In genomic region chr10:59862816-59863440, GRCm38 (mm10) we compare ENCODE assay signal across 28 mouse cellular contexts. TPM values are rescaled to one million over a fixed set of nuclear protein-coding genes. Genes with fewer than 3 reads are reported as not detected.
DNase-seq lines count a peak whose midpoint lies in the region; ATAC-seq and TF ChIP-seq lines count a peak whose summit lies in the region.
"Had no signal": no experiment of that assay in that cellular context is flagged by ENCODE, and none has a peak within 500 bp of the region (broad histone marks: within the 10 kb centered on the region; RNA-seq: fewer than 3 reads in every experiment).

No protein-coding gene starts in this region.

- H3K27ac ChIP-seq in gastrocnemius, adult 2 months: 0 out of 2 replicates have a peak overlapping the region, but pooled peaks have one; percentile 31
- H3K27ac ChIP-seq in limb, embryonic 13.5 days: no peak overlapping the region
- H3K27ac ChIP-seq in limb, embryonic 10.5 days: no peak overlapping the region
- peak overlapping the region; percentile 42 for H3K27ac ChIP-seq in olfactory bulb, adult 2 months (ENCODE audit: insufficient read depth, low read depth, low read length)
- H3K27ac ChIP-seq: forebrain, embryonic 12.5 days; heart, adult 2 months; hindbrain, embryonic 15.5 days; limb, embryonic 15.5 days; liver, embryonic 13.5 days; neural tube, embryonic 12.5 days had no signal

- H3K4me2 ChIP-seq in limb, embryonic 13.5 days (replicated peaks): no peak overlapping the region
- H3K4me2 ChIP-seq: forebrain, embryonic 12.5 days; heart, embryonic 12.5 days; hindbrain, embryonic 15.5 days; limb, embryonic 15.5 days; liver, embryonic 13.5 days; neural tube, embryonic 12.5 days had no signal

- no peak for TF ChIP-seq CTCF in gastrocnemius, adult 2 months (IDR thresholded peaks at IDR 0.05)
- TF ChIP-seq CTCF in olfactory bulb, adult 2 months (IDR thresholded peaks at IDR 0.05; ENCODE audit: insufficient read depth, low read depth, low read length): no peak

- no peak for ATAC-seq in limb, embryonic 13.5 days (ENCODE audit: low FRiP score, low read depth)
- ATAC-seq: inflammation-experienced regulatory T-cells, adult 6 months; lung, postnatal 0 days; midbrain, embryonic 16.5 days had no signal

- no peaks in the 10 kb centered on the region for H3K9me3 ChIP-seq in limb, embryonic 13.5 days
- no peaks in the 10 kb centered on the region for H3K9me3 ChIP-seq in limb, embryonic 10.5 days (replicated peaks)
- H3K9me3 ChIP-seq: forebrain, embryonic 12.5 days; heart, embryonic 12.5 days; hindbrain, embryonic 15.5 days; limb, embryonic 15.5 days; liver, embryonic 13.5 days; megakaryocyte, embryonic 14.5 days; neural tube, embryonic 12.5 days had no signal

- H3K4me1 ChIP-seq in limb, embryonic 13.5 days: peaks cover 21% of the 10 kb centered on the region
- H3K4me1 ChIP-seq in limb, embryonic 10.5 days: peaks cover 44% of the 10 kb centered on the region
- H3K4me1 ChIP-seq in olfactory bulb, adult 2 months (ENCODE audit: control insufficient read depth, insufficient read depth, low read length): peaks cover 58% of the 10 kb centered on the region

- intact Hi-C loops in gastrocnemius, adult 2 months (cut with DNase I): loop anchor here (10.0 kb wide), 2 partner anchors 158 to 488 kb away; partner anchors contain the start of gene Micu1
- intact Hi-C loops in gastrocnemius, postnatal 36 days (cut with DNase I): loop anchor here (5.0 to 10.0 kb wide), 3 partner anchors 48 to 411 kb away; partner anchors contain the start of genes Gm10322 and Mcu

- H3K36me3 ChIP-seq in limb, embryonic 13.5 days: peaks cover 26% of the 10 kb centered on the region
- H3K36me3 ChIP-seq in limb, embryonic 10.5 days: 0 out of 2 replicates have a peak, but pooled peaks cover 2% of the 10 kb centered on the region
- H3K36me3 ChIP-seq: hindbrain, embryonic 15.5 days; neural tube, embryonic 12.5 days had no signal

- WGBS in limb, embryonic 13.5 days: 87% methylated on average over 6 of the region's 6 CpGs
- WGBS in limb, embryonic 10.5 days: 82% methylated on average over 6 of the region's 6 CpGs
- 74% methylated on average over 6 of the region's 6 CpGs for WGBS in olfactory bulb, adult 2 months

- H3K27me3 ChIP-seq in limb, embryonic 13.5 days: no peaks in the 10 kb centered on the region
- no peaks in the 10 kb centered on the region for H3K27me3 ChIP-seq in limb, embryonic 10.5 days (ENCODE audit: low read depth, poor library complexity, severe bottlenecking)
- H3K27me3 ChIP-seq: CH12.LX; forebrain, embryonic 12.5 days; heart, embryonic 12.5 days; hindbrain, embryonic 15.5 days; limb, embryonic 15.5 days; liver, embryonic 13.5 days; megakaryocyte, embryonic 14.5 days; neural tube, embryonic 12.5 days had no signal

- no peak for DNase-seq in gastrocnemius, adult 2 months
- DNase-seq in gastrocnemius, postnatal 36 days: no peak
- DNase-seq in limb, embryonic 10.5 days (ENCODE audit: low spot score): no peak
- peak; percentile 53 for DNase-seq in NIH3T3 (ENCODE audit: low read depth)
- DNase-seq: adrenal gland, postnatal 14 days; B cell, adult 2 months; cerebellum, adult 2 months; heart, adult 2 months; heart, postnatal 4 days; kidney, adult 18-20 months; liver, embryonic 13.5 days; lung, adult 18-20 months; lung, postnatal 4 days; retina, postnatal 1 day; right cerebral cortex, postnatal 14 days had no signal

- H3K4me3 ChIP-seq in gastrocnemius, adult 2 months: no peak overlapping the region
- H3K4me3 ChIP-seq in limb, embryonic 13.5 days: no peak overlapping the region
- H3K4me3 ChIP-seq in limb, embryonic 10.5 days: no peak overlapping the region
- H3K4me3 ChIP-seq in olfactory bulb, adult 2 months (ENCODE audit: insufficient read depth, low read depth, low read length): no peak overlapping the region
- H3K4me3 ChIP-seq: erythroblast, embryonic 14.5 days; forebrain, embryonic 12.5 days; heart, adult 2 months; heart, embryonic 12.5 days; hindbrain, embryonic 15.5 days; limb, embryonic 15.5 days; liver, embryonic 13.5 days; neural tube, embryonic 12.5 days had no signal

- no peak for TF ChIP-seq POLR2A in olfactory bulb, adult 2 months (IDR thresholded peaks at IDR 0.05; ENCODE audit: insufficient read depth, low read depth, low read length)

- peak overlapping the region; percentile 31 for H3K9ac ChIP-seq in limb, embryonic 13.5 days
- H3K9ac ChIP-seq: forebrain, embryonic 12.5 days; heart, embryonic 12.5 days; hindbrain, embryonic 15.5 days; limb, embryonic 15.5 days; liver, embryonic 13.5 days; neural tube, embryonic 12.5 days had no signal

RNA-seq across cellular contexts. Expression of gene Dnajb12, which starts 16.4 kb away (rescaled TPM):
- total RNA-seq in gastrocnemius, adult 2 months (2021): 10 to 100 TPM; 60.4 to 77.5 TPM
- total RNA-seq in gastrocnemius, postnatal 36 days (2021): 10 to 100 TPM; 54.7 to 61.2 TPM
- polyA plus RNA-seq in limb, embryonic 13.5 days (2015; fragmentation: Nextera tagmentation; extraction: Ambion mirVana): 19.3 and 20.1 TPM in 2 replicates
- polyA plus RNA-seq in limb, embryonic 10.5 days (2016; fragmentation: Nextera tagmentation; extraction: Ambion mirVana): 25.8 and 28.2 TPM in 2 replicates
- not detected in 2 replicates for polyA plus RNA-seq in olfactory bulb, adult 2 months (2012; ENCODE audit: insufficient read depth, insufficient read length, low replicate concordance, missing spikeins)

Comparison
In these comparisons a context has a peak if more than half of its experiments do, and no peak if none do; other contexts are left out.
1. H3K27ac ChIP-seq: peak in gastrocnemius, adult 2 months (single experiment) and olfactory bulb, adult 2 months (single experiment); none in limb, embryonic 13.5 days (single experiment) and limb, embryonic 10.5 days (single experiment).